In the genomic region with DNA sequence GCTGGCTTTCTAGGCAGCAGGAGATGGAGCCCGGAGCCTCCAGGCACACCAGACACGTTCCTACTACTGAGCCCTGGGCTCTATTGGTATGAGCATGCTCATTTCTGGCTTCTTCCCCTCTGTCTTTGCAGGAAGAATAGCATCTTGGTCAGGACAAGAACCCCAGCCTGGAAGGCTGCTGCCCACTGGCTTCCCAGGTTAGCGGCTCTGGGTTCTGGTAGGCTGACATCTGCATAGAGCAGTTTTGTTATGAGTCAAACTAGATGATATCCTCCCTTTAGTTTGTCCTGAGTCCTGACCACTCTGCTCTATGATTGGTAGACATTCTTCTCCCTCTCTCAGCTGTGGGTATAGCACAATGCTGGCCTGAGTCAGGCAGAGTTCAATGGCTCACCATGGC, we compare ENCODE assay signal across 18 mouse cellular contexts. TPM values are rescaled to one million over a fixed set of nuclear protein-coding genes. Genes with fewer than 3 reads are reported as not detected.
DNase-seq lines count a peak whose midpoint lies in the region; TF ChIP-seq lines count a peak whose summit lies in the region.
"Had no signal": no experiment of that assay in that cellular context is flagged by ENCODE, and none has a peak within 500 bp of the region (broad histone marks: within the 10 kb centered on the region; RNA-seq: fewer than 3 reads in every experiment).

No protein-coding gene starts in this region.

- peak; percentile 72 for TF ChIP-seq POLR2A in CH12.LX (IDR thresholded peaks at IDR 0.05; ENCODE audit: low read depth, low read length)

- peak overlapping the region; percentile 94 for H3K4me2 ChIP-seq in CH12.LX (ENCODE audit: insufficient read depth, low read depth, poor library complexity, severe bottlenecking)

- DNase-seq in CH12.LX (ENCODE audit: extremely low read depth) = peak; percentile 78
- DNase-seq in kidney, adult 18-20 months = no peak
- DNase-seq: adrenal gland, adult 2 months; adrenal gland, adult 8-10 months; adrenal gland, postnatal 10 days; adrenal gland, postnatal 14 days; adrenal gland, postnatal 25 days; adrenal gland, postnatal 36 days; B cell, adult 2 months; cerebellum, adult 11 months; cerebellum, adult 11-12 months; cerebellum, adult 18-20 months; cerebellum, adult 2 months; cerebellum, adult 8-10 months had no signal

- H3K9ac ChIP-seq in CH12.LX (ENCODE audit: insufficient read depth, low read depth) = peak overlapping the region; percentile 59

- dilution Hi-C loops in CH12.LX (cut with MboI; ENCODE audit: extremely low pct_ligation_motif_present, extremely low pct_unique_long_range_greater_than_20kb, low sequenced_read_pairs) = no loop called here

- H3K27ac ChIP-seq in CH12.LX (ENCODE audit: insufficient read depth, low read depth) = peak overlapping the region; percentile 89

- in situ Hi-C loops in CH12.LX (cut with MboI; ENCODE audit: low pct_ligation_motif_present, low pct_unique_long_range_greater_than_20kb, low sequenced_read_pairs) = loop anchor here (25.0 kb wide), 1 partner anchor 810 kb away; a partner anchor contains a TSS

- peak; percentile 86 for TF ChIP-seq EP300 in CH12.LX (IDR thresholded peaks at IDR 0.05; ENCODE audit: low read length)

- peak overlapping the region; percentile 65 to 81 (median 69) for H3K4me3 ChIP-seq in CH12.LX (replicated peaks in 1 of 3; ENCODE audit: low read depth in 2 of 3, low read length in 2 of 3, poor library complexity in 1 of 3)

- peaks cover 52% of the 10 kb centered on the region for H3K79me2 ChIP-seq in CH12.LX (replicated peaks; ENCODE audit: control insufficient read depth, extremely low read depth, insufficient read depth, poor library complexity, severe bottlenecking)

- no peaks in the 10 kb centered on the region for H3K27me3 ChIP-seq in CH12.LX (replicated peaks)

- H3K4me1 ChIP-seq in CH12.LX (ENCODE audit: control insufficient read depth in 1 of 2, insufficient read depth in 2 of 2) = peaks cover 24 to 81% of the 10 kb centered on the region in 2 experiments

- peaks cover 7 to 10% of the 10 kb centered on the region in 2 experiments for H3K36me3 ChIP-seq in CH12.LX (replicated peaks in 1 of 2; ENCODE audit: control insufficient read depth in 1 of 2, insufficient read depth in 1 of 2, low read length in 1 of 2)
- H3K36me3 ChIP-seq: G1E had no signal

- TF ChIP-seq CTCF in CH12.LX (conservative IDR thresholded peaks at IDR 0.05 in 1 of 2, IDR thresholded peaks at IDR 0.05 in 1 of 2; ENCODE audit: low read depth in 2 of 2, low read length in 2 of 2) = no peak

- no peak for TF ChIP-seq RAD21 in CH12.LX (IDR thresholded peaks at IDR 0.05; ENCODE audit: low read depth, low read length)

- no peaks in the 10 kb centered on the region for H3K9me3 ChIP-seq in CH12.LX (replicated peaks; ENCODE audit: low read length)

TF ChIP-seq in CH12.LX, 34 proteins besides CTCF, POLR2A, EP300 and RAD21:
- TF ChIP-seq HCFC1 (IDR thresholded peaks at IDR 0.05; ENCODE audit: low read depth, low read length) = no peak
- TF ChIP-seq TBP (conservative IDR thresholded peaks at IDR 0.05; ENCODE audit: low read depth, low read length) = peak; percentile 90
- TF ChIP-seq ZC3H11A (IDR thresholded peaks at IDR 0.05; ENCODE audit: low read depth, low read length) = no peak
- no peak; the same call in none of the 2 replicates for TF ChIP-seq MXI1 (IDR thresholded peaks at IDR 0.05; ENCODE audit: low read depth, low read length)
- no peak for TF ChIP-seq ZKSCAN1 (IDR thresholded peaks at IDR 0.05; ENCODE audit: borderline replicate concordance, low read depth, low read length)
- TF ChIP-seq IRF4 (IDR thresholded peaks at IDR 0.05; ENCODE audit: low read depth, low read length) = peak; percentile 99
- no peak for TF ChIP-seq CHD1 (IDR thresholded peaks at IDR 0.05; ENCODE audit: low read depth, low read length)
- TF ChIP-seq MEF2A (IDR thresholded peaks at IDR 0.05; ENCODE audit: borderline replicate concordance, low read depth, low read length) = peak; percentile 59
- no peak for TF ChIP-seq PAX5 (IDR thresholded peaks at IDR 0.05; ENCODE audit: low read length)
- no peak; the same call in 1 of the 2 replicates for TF ChIP-seq NELFE (IDR thresholded peaks at IDR 0.05; ENCODE audit: low read depth, low read length)
- TF ChIP-seq KAT2A (IDR thresholded peaks at IDR 0.05; ENCODE audit: insufficient replicate concordance, low read length) = no peak
- TF ChIP-seq ELF1 (IDR thresholded peaks at IDR 0.05; ENCODE audit: low read depth, low read length) = peak; percentile 42
- peak; percentile 23; the same call in 1 of the 2 replicates for TF ChIP-seq ZMIZ1 (IDR thresholded peaks at IDR 0.05; ENCODE audit: low read depth, low read length)
- no peak for TF ChIP-seq MAZ (IDR thresholded peaks at IDR 0.05; ENCODE audit: low read depth, low read length)
- no peak for TF ChIP-seq USF1 (IDR thresholded peaks at IDR 0.05; ENCODE audit: low read depth, low read length)
- peak; percentile 61 for TF ChIP-seq BHLHE40 (IDR thresholded peaks at IDR 0.05; ENCODE audit: low read depth, low read length)
- TF ChIP-seq ETS1 (conservative IDR thresholded peaks at IDR 0.05; ENCODE audit: low read depth, low read length) = peak; percentile 84
- peak; percentile 85 for TF ChIP-seq TCF12 (IDR thresholded peaks at IDR 0.05; ENCODE audit: low read depth, low read length)
- no peak for TF ChIP-seq MAX (IDR thresholded peaks at IDR 0.05; ENCODE audit: low read length)
- TF ChIP-seq NRF1 (IDR thresholded peaks at IDR 0.05; ENCODE audit: low read depth, low read length) = peak; percentile 46
- TF ChIP-seq POLR2AphosphoS2 (IDR thresholded peaks at IDR 0.05; ENCODE audit: low read depth, low read length) = no peak
- no peak for TF ChIP-seq SMC3 (IDR thresholded peaks at IDR 0.05; ENCODE audit: low read depth, low read length)
- TF ChIP-seq UBTF (IDR thresholded peaks at IDR 0.05; ENCODE audit: low read depth, low read length) = peak; percentile 68; the same call in 1 of the 2 replicates
- TF ChIP-seq JUND (conservative IDR thresholded peaks at IDR 0.05; ENCODE audit: low read depth, low read length) = peak; percentile 98
- TF ChIP-seq CHD2 (IDR thresholded peaks at IDR 0.05; ENCODE audit: low read length) = no peak
- no peak for TF ChIP-seq USF2 (conservative IDR thresholded peaks at IDR 0.05; ENCODE audit: low read depth, low read length)
- TF ChIP-seq GABPA (IDR thresholded peaks at IDR 0.05; ENCODE audit: insufficient replicate concordance, low read depth, low read length) = no peak
- peak; percentile 87 for TF ChIP-seq SIN3A (IDR thresholded peaks at IDR 0.05; ENCODE audit: low read length)
- peak; percentile 91 for TF ChIP-seq JUN (IDR thresholded peaks at IDR 0.05; ENCODE audit: insufficient read depth, low read depth, low read length)
- TF ChIP-seq E2F4 (IDR thresholded peaks at IDR 0.05; ENCODE audit: insufficient replicate concordance, low read depth, low read length) = no peak
- peak; percentile 51; the same call in 1 of the 2 replicates for TF ChIP-seq MAFK (IDR thresholded peaks at IDR 0.05; ENCODE audit: insufficient replicate concordance, low read length)
- peak; percentile 68; the same call in 1 of the 2 replicates for TF ChIP-seq MYC (IDR thresholded peaks at IDR 0.05; ENCODE audit: low read depth, low read length)
- no peak for TF ChIP-seq RCOR1 (conservative IDR thresholded peaks at IDR 0.05; ENCODE audit: low read depth, low read length)
- TF ChIP-seq ZNF384 (IDR thresholded peaks at IDR 0.05; ENCODE audit: low read depth, low read length) = no peak

RNA-seq across cellular contexts. Expression of a gene that starts 12.7 kb away (rescaled TPM):
- total RNA-seq in CH12.LX (2012; rRNA removed) (27.7 and 34.3 TPM in 2 replicates), CH12.LX (2014; rRNA removed) (12.5 and 14.0 TPM in 2 replicates)
- polyA plus RNA-seq in CH12.LX (2012; ENCODE audit: insufficient read length, low read depth) = 19.0 and 30.0 TPM in 2 replicates
- total RNA-seq: adrenal gland, adult 18-20 months; adrenal gland, adult 2 months; adrenal gland, postnatal 14 days; adrenal gland, postnatal 25 days; adrenal gland, postnatal 36 days had no signal
- polyA plus RNA-seq: activated CD4-positive, CD25-positive, alpha-beta regulatory T cell, adult 4 months; CD4-positive, CD25-positive, alpha-beta regulatory T cell, adult 4 months; G1E had no signal

RNA-seq across cellular contexts. Expression of a gene that starts 14.9 kb away (rescaled TPM):
- total RNA-seq in CH12.LX (2012; rRNA removed) = 70.1 and 77.6 TPM in 2 replicates
- 42.4 and 49.3 TPM in 2 replicates for total RNA-seq in CH12.LX (2014; rRNA removed)
- polyA plus RNA-seq in CH12.LX (2012; ENCODE audit: insufficient read length, low read depth) = 31.5 and 32.1 TPM in 2 replicates

RNA-seq across cellular contexts. Expression of a gene that starts 33.2 kb away (rescaled TPM):
- total RNA-seq in CH12.LX (2012; rRNA removed) (47.5 and 48.6 TPM in 2 replicates), CH12.LX (2014; rRNA removed) (64.1 and 64.5 TPM in 2 replicates)
- polyA plus RNA-seq in CH12.LX (2012; ENCODE audit: insufficient read length, low read depth) = 62.5 and 67.8 TPM in 2 replicates

RNA-seq across cellular contexts. Expression of a gene that starts 43.3 kb away (rescaled TPM):
- total RNA-seq in CH12.LX (2012; rRNA removed) (not detected in 2 replicates), CH12.LX (2014; rRNA removed) (not detected in 2 replicates)
- not detected in 2 replicates for polyA plus RNA-seq in CH12.LX (2012; ENCODE audit: insufficient read length, low read depth)
- polyA plus RNA-seq: activated CD4-positive, CD25-positive, alpha-beta regulatory T cell, adult 4 months; CD4-positive, CD25-positive, alpha-beta regulatory T cell, adult 4 months had no signal
